Mouse (Mus musculus): ENCODE results near the gene Cep78. TPM values are rescaled to one million over a fixed set of nuclear protein-coding genes. Genes with fewer than 3 reads are reported as not detected.
A peak's percentile ranks its signal among the peaks of the same experiment; 100 is the strongest.

Gene Cep78
- polyA plus RNA-seq, 1 experiment from 2014 or later: 27.4 TPM

DNA sequence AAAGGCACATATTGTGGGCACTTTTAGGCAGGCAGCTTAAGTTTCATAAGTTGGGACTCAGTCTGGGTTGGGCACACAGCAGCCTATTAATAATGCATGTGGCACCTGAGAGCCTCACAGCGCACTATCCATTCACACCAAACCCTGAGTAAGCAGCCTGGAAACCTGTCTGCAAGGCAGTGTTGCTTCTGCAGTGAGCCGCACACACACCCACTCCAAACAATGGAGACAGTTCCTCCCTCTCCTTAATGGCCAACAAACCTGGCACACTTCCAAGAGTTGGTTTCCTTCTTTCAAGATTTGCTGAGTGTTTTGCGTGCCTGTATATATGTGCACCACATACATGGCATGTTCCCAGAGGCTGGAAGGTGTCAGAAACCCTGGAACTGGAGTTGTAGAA is 34.6 kb downstream of the Cep78 start:
- Histone ChIP-seq H3K36me3 (peaks cover 8% of the 10 kb centered on the region), H3K27me3 (ENCODE audit: insufficient read depth, poor library complexity, severe bottlenecking) (no peaks in the 10 kb centered on the region), H3K4me1 (no peaks in the 10 kb centered on the region), H3K4me3 (no peak overlapping the region), H3K27ac (no peak overlapping the region), H3K9me3 (no peaks in the 10 kb centered on the region)
- no peak for DNase-seq (ENCODE audit: low spot score)
- 77% methylated on average over 3 of the region's 3 CpGs for WGBS

DNA sequence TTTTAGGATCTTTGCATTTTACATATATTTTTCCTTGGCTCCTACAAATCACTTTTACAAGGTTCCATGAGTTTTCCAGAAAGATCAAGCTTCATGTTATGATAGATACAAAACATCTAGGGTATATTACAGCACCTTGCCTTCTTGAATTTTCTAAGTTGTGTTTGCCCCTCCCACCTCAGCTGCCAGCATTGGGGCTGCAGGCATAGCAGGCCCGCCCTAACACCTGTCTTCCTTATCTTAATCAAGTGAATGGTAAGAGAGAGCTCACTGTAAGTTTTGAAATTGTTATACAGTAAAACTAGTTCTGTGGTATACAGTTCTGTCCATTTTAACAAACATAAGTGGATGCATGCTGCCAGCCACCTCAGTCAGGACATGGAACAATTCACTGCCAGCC is 35.9 kb downstream of the Cep78 start:
- H3K4me3 ChIP-seq: no peak overlapping the region
- H3K9me3 ChIP-seq: no peaks in the 10 kb centered on the region
- no peak overlapping the region for H3K27ac ChIP-seq
- 79% methylated on average over 1 of the region's 1 CpGs for WGBS
- H3K27me3 ChIP-seq (ENCODE audit: insufficient read depth, poor library complexity, severe bottlenecking): no peaks in the 10 kb centered on the region
- no peak for DNase-seq (ENCODE audit: low spot score)
- H3K36me3 ChIP-seq: no peaks in the 10 kb centered on the region
- no peaks in the 10 kb centered on the region for H3K4me1 ChIP-seq

DNA sequence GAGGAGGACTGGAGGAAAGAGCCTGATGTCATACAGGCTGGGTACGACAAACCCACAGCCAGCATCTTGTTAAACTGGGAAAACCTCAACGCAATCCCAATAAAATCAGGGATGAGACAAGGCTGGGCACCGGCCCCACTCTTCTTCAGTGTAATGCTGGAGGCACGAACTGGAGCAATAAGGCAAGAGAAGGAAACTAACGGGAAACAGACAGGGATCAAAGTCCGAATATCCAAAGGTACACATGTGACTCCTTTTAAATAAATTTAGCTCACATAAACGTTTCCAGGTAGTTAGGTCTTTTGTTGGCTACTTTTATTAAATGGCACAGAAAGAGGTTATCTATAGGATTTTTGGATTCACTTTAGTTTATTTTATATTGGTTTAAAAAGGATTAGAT is 36.4 kb downstream of the Cep78 start:
- Histone ChIP-seq H3K36me3 (no peaks in the 10 kb centered on the region), H3K4me1 (no peaks in the 10 kb centered on the region), H3K9me3 (no peaks in the 10 kb centered on the region), H3K27ac (no peak overlapping the region), H3K27me3 (ENCODE audit: insufficient read depth, poor library complexity, severe bottlenecking) (no peaks in the 10 kb centered on the region), H3K4me3 (no peak overlapping the region)
- 79% methylated on average over 7 of the region's 7 CpGs for WGBS
- no peak for DNase-seq (ENCODE audit: low spot score)

DNA sequence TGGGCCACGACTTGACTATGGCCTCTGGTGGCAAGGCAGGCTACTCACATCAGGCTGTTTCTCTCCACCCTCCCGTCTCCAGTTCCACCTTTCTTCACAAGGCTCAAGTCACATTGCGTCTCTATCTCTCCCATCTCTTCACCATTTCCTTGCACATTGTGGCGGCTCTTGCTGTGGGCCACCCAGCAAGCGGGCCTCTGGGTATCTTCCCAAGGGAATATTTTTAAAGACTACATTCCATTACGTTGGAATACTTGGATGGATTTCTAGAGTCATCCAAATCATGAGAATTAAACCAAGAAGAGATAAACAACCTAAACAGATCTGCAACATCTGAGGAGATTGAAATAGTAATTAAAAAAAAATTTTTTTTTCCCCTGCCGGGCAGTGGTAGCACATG is 37.6 kb downstream of the Cep78 start, which contains the start of gene Psat1:
Psat1 (minus strand) TSS at position 101 of the 400 bp plus-strand sequence.
- Histone ChIP-seq H3K27me3 (ENCODE audit: insufficient read depth, poor library complexity, severe bottlenecking) (no peaks in the 10 kb centered on the region), H3K36me3 (no peaks in the 10 kb centered on the region), H3K27ac (no peak within 1 kb of the TSS), H3K9me3 (no peaks in the 10 kb centered on the region), H3K4me1 (no peaks in the 10 kb centered on the region), H3K4me3 (no peak within 1 kb of the TSS)
- no peak for DNase-seq (ENCODE audit: low spot score)
- 78% methylated on average over 7 of the region's 7 CpGs for WGBS

DNA sequence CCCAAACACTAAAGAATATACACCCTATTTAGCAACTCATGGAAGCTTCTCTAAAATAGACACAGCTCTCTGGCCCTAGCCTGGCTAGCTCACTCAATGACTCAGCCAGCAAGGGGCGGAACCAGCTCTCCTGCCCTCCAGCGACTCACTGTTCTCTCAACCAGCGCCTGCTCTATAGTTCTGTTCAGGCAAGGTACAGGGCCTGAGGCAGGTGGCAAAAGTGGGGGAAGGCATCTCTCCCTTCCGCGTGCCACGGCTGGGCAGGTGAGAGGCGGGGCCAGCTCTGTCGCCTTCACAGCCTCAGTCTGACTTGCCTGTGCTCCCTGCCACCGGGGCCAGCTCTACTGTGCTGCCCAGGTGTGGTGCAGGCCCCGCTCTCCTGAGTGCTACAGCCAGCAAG is 38.1 kb downstream of the Cep78 start:
- no peaks in the 10 kb centered on the region for H3K36me3 ChIP-seq
- H3K4me1 ChIP-seq: no peaks in the 10 kb centered on the region
- H3K27me3 ChIP-seq (ENCODE audit: insufficient read depth, poor library complexity, severe bottlenecking): no peaks in the 10 kb centered on the region
- H3K27ac ChIP-seq: no peak overlapping the region
- WGBS: 62% methylated on average over 10 of the region's 10 CpGs
- DNase-seq (ENCODE audit: low spot score): no peak
- no peak overlapping the region for H3K4me3 ChIP-seq
- H3K9me3 ChIP-seq: no peaks in the 10 kb centered on the region

GRCm38 (mm10) chr19:15943117-15943423 is 41.7 kb downstream of the Cep78 start:
- Histone ChIP-seq H3K27me3 (ENCODE audit: insufficient read depth, poor library complexity, severe bottlenecking) (no peaks in the 10 kb centered on the region), H3K36me3 (no peaks in the 10 kb centered on the region), H3K9me3 (no peaks in the 10 kb centered on the region), H3K4me1 (no peaks in the 10 kb centered on the region), H3K4me3 (no peak overlapping the region), H3K27ac (no peak overlapping the region)
- no peak for DNase-seq (ENCODE audit: low spot score)
- WGBS: 71% methylated on average over 7 of the region's 7 CpGs

GRCm38 (mm10) chr19:15942421-15943116 is 42.2 kb downstream of the Cep78 start:
- 65% methylated on average over 11 of the region's 11 CpGs for WGBS
- no peaks in the 10 kb centered on the region for H3K27me3 ChIP-seq (ENCODE audit: insufficient read depth, poor library complexity, severe bottlenecking)
- no peaks in the 10 kb centered on the region for H3K4me1 ChIP-seq
- H3K27ac ChIP-seq: no peak overlapping the region
- H3K9me3 ChIP-seq: no peaks in the 10 kb centered on the region
- no peak for DNase-seq (ENCODE audit: low spot score)
- H3K36me3 ChIP-seq: no peaks in the 10 kb centered on the region
- no peak overlapping the region for H3K4me3 ChIP-seq

GRCm38 (mm10) chr19:15941399-15941798 is 43.4 kb downstream of the Cep78 start:
- H3K9me3 ChIP-seq: no peaks in the 10 kb centered on the region
- 72% methylated on average over 8 of the region's 8 CpGs for WGBS
- H3K4me3 ChIP-seq: no peak overlapping the region
- H3K36me3 ChIP-seq: no peaks in the 10 kb centered on the region
- no peak overlapping the region for H3K27ac ChIP-seq
- DNase-seq (ENCODE audit: low spot score): no peak
- H3K4me1 ChIP-seq: no peaks in the 10 kb centered on the region
- H3K27me3 ChIP-seq (ENCODE audit: insufficient read depth, poor library complexity, severe bottlenecking): no peaks in the 10 kb centered on the region

DNA sequence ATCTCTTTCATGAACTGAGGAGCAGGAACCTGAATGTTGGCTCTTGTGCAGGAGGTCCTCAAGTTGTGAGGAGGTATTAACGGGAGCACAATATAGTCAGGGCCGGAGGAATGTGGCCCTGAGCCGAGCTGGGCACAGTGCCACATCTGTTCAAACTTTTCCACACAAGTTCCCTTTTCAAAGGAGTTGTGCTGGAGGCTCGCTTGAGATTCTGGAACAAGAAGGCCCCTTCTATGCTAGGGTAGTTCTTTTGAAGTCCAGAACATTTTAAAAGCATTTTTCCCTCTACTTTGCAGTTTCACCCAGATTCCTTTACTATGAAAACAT is 59.1 kb downstream of the Cep78 start:
- Histone ChIP-seq H3K27ac (peak overlapping the region; percentile 79), H3K4me3 (peak overlapping the region; percentile 71), H3K27me3 (ENCODE audit: insufficient read depth, poor library complexity, severe bottlenecking) (0 out of 2 replicates have a peak, but pooled peaks cover 12% of the 10 kb centered on the region), H3K4me1 (peaks cover 17% of the 10 kb centered on the region; the same call in 1 of the 2 replicates), H3K36me3 (0 out of 2 replicates have a peak, but pooled peaks cover 2% of the 10 kb centered on the region), H3K9me3 (no peaks in the 10 kb centered on the region)
- no peak for DNase-seq (ENCODE audit: low spot score)
- WGBS: 33% methylated on average over 4 of the region's 4 CpGs

- Histone ChIP-seq H3K4me1 (peaks cover 17% of the 10 kb centered on the region; the same call in 1 of the 2 replicates), H3K9me3 (no peaks in the 10 kb centered on the region), H3K27me3 (ENCODE audit: insufficient read depth, poor library complexity, severe bottlenecking) (0 out of 2 replicates have a peak, but pooled peaks cover 12% of the 10 kb centered on the region), H3K27ac (peak overlapping the region; percentile 79), H3K4me3 (peak overlapping the region; percentile 71), H3K36me3 (0 out of 2 replicates have a peak, but pooled peaks cover 4% of the 10 kb centered on the region)
- peak; percentile 95 for DNase-seq (ENCODE audit: low spot score)
- WGBS: 3% methylated on average over 43 of the region's 43 CpGs
These were observed 59.7 kb downstream of the Cep78 start for GRCm38 (mm10) chr19:15924866-15925718.

GRCm38 (mm10) chr19:15924181-15924865 is 60.5 kb downstream of the Cep78 start:
- H3K36me3 ChIP-seq: peaks cover 7% of the 10 kb centered on the region; the same call in 1 of the 2 replicates
- H3K4me3 ChIP-seq: peak overlapping the region; percentile 71
- WGBS: under 1% methylated on average over 46 of the region's 46 CpGs
- H3K27me3 ChIP-seq (ENCODE audit: insufficient read depth, poor library complexity, severe bottlenecking): 0 out of 2 replicates have a peak, but pooled peaks cover 12% of the 10 kb centered on the region
- no peaks in the 10 kb centered on the region for H3K9me3 ChIP-seq
- H3K27ac ChIP-seq: peak overlapping the region; percentile 79
- DNase-seq (ENCODE audit: low spot score): peak; percentile 77
- peaks cover 17% of the 10 kb centered on the region; the same call in 1 of the 2 replicates for H3K4me1 ChIP-seq

DNA sequence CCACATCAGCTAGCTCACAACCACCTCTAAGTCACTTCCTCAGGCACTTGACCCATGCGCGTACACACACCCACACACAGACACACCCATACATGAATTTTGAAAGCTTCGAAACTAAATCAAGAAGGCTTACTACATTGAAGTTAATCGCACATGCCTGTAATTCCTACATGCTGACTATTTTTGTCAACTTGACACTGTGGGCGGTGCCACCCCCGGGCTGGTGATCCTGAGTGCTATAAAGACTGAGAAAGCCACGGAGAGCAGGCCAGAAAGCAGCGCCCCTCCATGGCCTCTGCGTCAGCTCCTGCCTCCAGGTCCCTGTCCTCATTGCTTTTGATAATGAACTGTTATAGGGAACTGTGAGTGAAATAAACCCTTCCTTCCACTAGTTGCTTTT is 61.4 kb downstream of the Cep78 start:
- Histone ChIP-seq H3K27ac (peak overlapping the region; percentile 79; the same call in 1 of the 2 replicates), H3K9me3 (no peaks in the 10 kb centered on the region), H3K27me3 (ENCODE audit: insufficient read depth, poor library complexity, severe bottlenecking) (0 out of 2 replicates have a peak, but pooled peaks cover 12% of the 10 kb centered on the region), H3K36me3 (peaks cover 12% of the 10 kb centered on the region), H3K4me3 (peak overlapping the region; percentile 71), H3K4me1 (peaks cover 17% of the 10 kb centered on the region; the same call in 1 of the 2 replicates)
- no peak for DNase-seq (ENCODE audit: low spot score)
- WGBS: 39% methylated on average over 9 of the region's 9 CpGs

GRCm38 (mm10) chr19:15919336-15919735 is 65.5 kb downstream of the Cep78 start:
- Histone ChIP-seq H3K4me3 (no peak overlapping the region), H3K36me3 (peaks cover 43% of the 10 kb centered on the region), H3K9me3 (no peaks in the 10 kb centered on the region), H3K4me1 (peaks cover 9% of the 10 kb centered on the region; the same call in 1 of the 2 replicates), H3K27ac (no peak overlapping the region), H3K27me3 (ENCODE audit: insufficient read depth, poor library complexity, severe bottlenecking) (no peaks in the 10 kb centered on the region)
- DNase-seq (ENCODE audit: low spot score): no peak
- WGBS: 95% methylated on average over 7 of the region's 7 CpGs

All from heart, embryonic 10.5 days (tissue).